Mouse (Mus musculus) myocyte (in vitro differentiated cells): ENCODE measurements around the gene Rpl9-ps6.

Experiments
- E2F4 ChIP-seq: IDR thresholded peaks from one replicate; pipeline ENCODE4 v1.6.1; 2011; ENCODE audit warnings: mild to moderate bottlenecking, control low read depth, moderate library complexity; ENCODE audit not compliant: insufficient read depth
- POLR2A ChIP-seq: IDR thresholded peaks from one replicate; pipeline ENCODE4 v1.6.1; 2011; ENCODE audit warnings: low read depth, mild to moderate bottlenecking, control low read depth, moderate library complexity; ENCODE audit not compliant: insufficient read length
- POLR2AphosphoS2 ChIP-seq: IDR thresholded peaks from one replicate; pipeline ENCODE4 v1.6.1; 2011; ENCODE audit warnings: low read depth, control low read depth; ENCODE audit not compliant: insufficient read length
- USF1 ChIP-seq: IDR thresholded peaks from one replicate; pipeline ENCODE4 v1.6.1; 2011; ENCODE audit warnings: low read depth, mild to moderate bottlenecking, control low read depth, moderate library complexity

- TF ChIP-seq POLR2AphosphoS2 (no peak), POLR2A (no peak), E2F4 (no peak), USF1 (no peak)
Observed at GRCm38 (mm10) chr19:32439356-32439755, 27.0 kb downstream of the Rpl9-ps6 start.
